8 mouse cellular contexts compared by ENCODE assay signal in the genomic region with DNA sequence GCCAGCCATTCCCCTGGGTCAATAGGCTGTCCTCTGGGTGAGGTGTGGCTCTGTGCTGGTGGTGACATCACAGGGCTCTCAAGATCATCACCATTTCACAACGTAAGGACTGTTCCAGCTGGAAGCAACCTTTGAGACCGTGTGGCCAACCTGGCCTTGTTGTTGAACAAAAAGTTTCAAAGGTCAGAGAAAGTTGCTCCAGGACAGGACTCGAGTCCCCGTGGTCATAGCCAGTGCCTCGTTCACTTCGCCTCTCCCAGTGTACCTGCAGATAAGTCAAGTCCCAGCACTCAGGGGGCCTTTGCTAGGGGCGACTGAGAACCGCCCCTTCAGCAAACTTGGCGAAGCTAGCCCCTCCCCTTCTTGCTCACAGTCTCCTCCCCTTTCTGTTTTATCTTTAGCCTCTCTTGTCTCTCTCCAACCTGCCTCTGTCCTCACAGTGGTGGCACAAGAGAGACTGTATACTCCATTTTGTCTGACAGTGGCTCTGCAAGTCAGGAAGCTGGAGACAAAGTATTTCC. TPM values are rescaled to one million over a fixed set of nuclear protein-coding genes. Genes with fewer than 3 reads are reported as not detected.
DNase-seq lines count a peak whose midpoint lies in the region; ATAC-seq lines count a peak whose summit lies in the region.
"Had no signal": no experiment of that assay in that cellular context is flagged by ENCODE, and none has a peak within 500 bp of the region (broad histone marks: within the 10 kb centered on the region; RNA-seq: fewer than 3 reads in every experiment).

No protein-coding gene starts in this region.

- no peaks in the 10 kb centered on the region for H3K4me1 ChIP-seq in midbrain, embryonic 11.5 days (ENCODE audit: control insufficient read depth, insufficient read depth, low read length)
- H3K4me1 ChIP-seq in midbrain, embryonic 10.5 days: peaks cover 6% of the 10 kb centered on the region
- peaks cover 35% of the 10 kb centered on the region for H3K4me1 ChIP-seq in erythroblast, embryonic 14.5 days (ENCODE audit: control insufficient read depth)
- peaks cover 38% of the 10 kb centered on the region for H3K4me1 ChIP-seq in liver, embryonic 12.5 days

- 0 out of 2 replicates have a peak, but pooled peaks have one; percentile 14 for ATAC-seq in midbrain, embryonic 11.5 days (ENCODE audit: low FRiP score)
- ATAC-seq in liver, embryonic 12.5 days: peak; percentile 96

- no peak overlapping the region for H3K4me3 ChIP-seq in midbrain, embryonic 11.5 days (ENCODE audit: low read depth, low read length)
- no peak overlapping the region for H3K4me3 ChIP-seq in midbrain, embryonic 10.5 days
- H3K4me3 ChIP-seq in erythroblast, embryonic 14.5 days (replicated peaks): peak overlapping the region; percentile 47
- peak overlapping the region; percentile 34 for H3K4me3 ChIP-seq in liver, embryonic 12.5 days
- H3K4me3 ChIP-seq: myocyte had no signal

- H3K9ac ChIP-seq in midbrain, embryonic 11.5 days (ENCODE audit: low read length): no peak overlapping the region
- H3K9ac ChIP-seq in liver, embryonic 12.5 days: peak overlapping the region; percentile 42

- WGBS in midbrain, embryonic 11.5 days: 41% methylated on average over 9 of the region's 9 CpGs
- WGBS in midbrain, embryonic 10.5 days: 37% methylated on average over 9 of the region's 9 CpGs
- 14% methylated on average over 9 of the region's 9 CpGs for WGBS in liver, embryonic 12.5 days (ENCODE audit: insufficient replicate concordance)

- no peak overlapping the region for H3K4me2 ChIP-seq in midbrain, embryonic 11.5 days
- peak overlapping the region; percentile 64 for H3K4me2 ChIP-seq in liver, embryonic 12.5 days

- H3K27me3 ChIP-seq in midbrain, embryonic 11.5 days (ENCODE audit: control insufficient read depth, insufficient read depth, low read length): no peaks in the 10 kb centered on the region
- no peaks in the 10 kb centered on the region for H3K27me3 ChIP-seq in midbrain, embryonic 10.5 days (ENCODE audit: low read depth, poor library complexity, severe bottlenecking)
- H3K27me3 ChIP-seq in erythroblast, embryonic 14.5 days (ENCODE audit: control insufficient read depth): no peaks in the 10 kb centered on the region
- no peaks in the 10 kb centered on the region for H3K27me3 ChIP-seq in liver, embryonic 12.5 days (replicated peaks)

- no peaks in the 10 kb centered on the region for H3K9me3 ChIP-seq in midbrain, embryonic 11.5 days (ENCODE audit: control insufficient read depth, low read length)
- H3K9me3 ChIP-seq in midbrain, embryonic 10.5 days (replicated peaks): no peaks in the 10 kb centered on the region
- H3K9me3 ChIP-seq in erythroblast, embryonic 14.5 days (ENCODE audit: control insufficient read depth, low read length): no peaks in the 10 kb centered on the region
- no peaks in the 10 kb centered on the region for H3K9me3 ChIP-seq in liver, embryonic 12.5 days (replicated peaks)

- no peak overlapping the region for H3K27ac ChIP-seq in midbrain, embryonic 11.5 days (ENCODE audit: low read depth, low read length)
- no peak overlapping the region for H3K27ac ChIP-seq in midbrain, embryonic 10.5 days (replicated peaks)
- H3K27ac ChIP-seq in liver, embryonic 12.5 days: peak overlapping the region; percentile 77

- no peaks in the 10 kb centered on the region for H3K36me3 ChIP-seq in midbrain, embryonic 11.5 days (ENCODE audit: control insufficient read depth, insufficient read depth, low read length)
- H3K36me3 ChIP-seq in midbrain, embryonic 10.5 days: no peaks in the 10 kb centered on the region
- no peaks in the 10 kb centered on the region for H3K36me3 ChIP-seq in erythroblast, embryonic 14.5 days (ENCODE audit: control insufficient read depth)
- no peaks in the 10 kb centered on the region for H3K36me3 ChIP-seq in liver, embryonic 12.5 days

- no peak for DNase-seq in midbrain, embryonic 11.5 days (ENCODE audit: low spot score, missing footprints)
- DNase-seq in midbrain, embryonic 10.5 days (ENCODE audit: low spot score): no peak
- peak; percentile 90 for DNase-seq in yolk sac, embryonic 10.5 days (ENCODE audit: low spot score)
- no peak for DNase-seq in ovary, postnatal 36 days (ENCODE audit: low spot score)
- DNase-seq in layer of hippocampus, postnatal 36 days: no peak

RNA-seq across cellular contexts. Expression of a gene that starts 22.6 kb away (rescaled TPM):
- polyA plus RNA-seq in midbrain, embryonic 11.5 days (2014; fragmentation: Nextera tagmentation; extraction: Ambion mirVana): 40.9 and 44.3 TPM in 2 replicates
- 36.2 and 37.7 TPM in 2 replicates for polyA plus RNA-seq in midbrain, embryonic 10.5 days (2016; fragmentation: Nextera tagmentation; extraction: Ambion mirVana)
- 0.31 and 0.49 TPM in 2 replicates for polyA plus RNA-seq in erythroblast, embryonic 14.5 days (2012)
- 42.0 and 42.1 TPM in 2 replicates for polyA plus RNA-seq in liver, embryonic 12.5 days (2016; fragmentation: Nextera tagmentation; extraction: Ambion mirVana)
- total RNA-seq in layer of hippocampus, postnatal 36 days (2021): 10 to 100 TPM; 50.5 to 59.4 TPM

Comparison
In these comparisons a context has a peak if more than half of its experiments do, and no peak if none do; other contexts are left out.
1. H3K4me3 ChIP-seq: peak in erythroblast, embryonic 14.5 days (single experiment) and liver, embryonic 12.5 days (single experiment); none in midbrain, embryonic 11.5 days (single experiment) and midbrain, embryonic 10.5 days (single experiment).
2. RNA of a gene that starts 22.6 kb away (polyA plus RNA-seq): 42.0 to 42.1 TPM in liver, embryonic 12.5 days, 40.9 to 44.3 TPM in midbrain, embryonic 11.5 days and 36.2 to 37.7 TPM in midbrain, embryonic 10.5 days; 0.31 to 0.49 TPM in erythroblast, embryonic 14.5 days; every median in the first group is over 10 times any median in the second.